Mouse (Mus musculus) c-Kit-positive CD71-positive TER-119-positive erythroid progenitor cells, embryonic 14.5 days (primary cell): ENCODE results near the gene Vsx2.
A peak's percentile ranks its signal among the peaks of the same experiment; 100 is the strongest.

Experiments
- DNase-seq: peaks from one replicate; pipeline ENCODE4 v3.0.0-alpha.2; 2013; ENCODE audit warnings: low spot score

The Vsx2 gene

DNA sequence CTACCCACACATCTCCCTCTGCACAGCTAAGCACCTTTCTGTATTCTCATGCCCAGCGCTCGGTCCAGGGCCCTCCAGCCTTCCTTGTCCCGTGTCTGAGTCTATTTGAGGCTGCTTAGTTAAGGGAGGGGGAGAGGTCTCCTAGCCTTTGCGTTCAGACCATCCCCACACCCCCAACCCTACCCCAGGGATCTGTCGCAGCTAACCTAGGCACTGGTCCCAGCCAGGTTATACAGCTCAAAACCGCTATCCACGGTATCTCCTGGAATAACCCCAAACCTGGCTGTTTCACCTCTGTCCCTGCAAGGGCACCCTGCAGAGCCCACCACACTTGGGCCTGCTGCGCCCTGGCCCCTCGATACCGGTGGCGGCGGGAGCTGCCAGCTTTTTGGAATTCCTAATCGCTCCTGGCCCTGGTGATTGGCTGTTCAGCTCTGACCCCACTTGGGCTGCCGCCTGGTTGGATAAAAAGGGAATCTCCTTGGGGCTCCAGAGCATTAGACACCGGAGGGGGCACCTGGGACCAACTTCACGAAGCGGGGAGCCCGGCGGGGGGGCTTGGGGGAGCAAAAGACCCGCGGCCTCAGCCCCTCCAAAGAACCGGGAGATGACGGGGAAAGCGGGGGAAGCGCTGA, at the start of gene Vsx2:
Gene Vsx2 (plus strand): TSS at position 427 of the 635 bp plus-strand sequence.
- no peak for DNase-seq

DNA sequence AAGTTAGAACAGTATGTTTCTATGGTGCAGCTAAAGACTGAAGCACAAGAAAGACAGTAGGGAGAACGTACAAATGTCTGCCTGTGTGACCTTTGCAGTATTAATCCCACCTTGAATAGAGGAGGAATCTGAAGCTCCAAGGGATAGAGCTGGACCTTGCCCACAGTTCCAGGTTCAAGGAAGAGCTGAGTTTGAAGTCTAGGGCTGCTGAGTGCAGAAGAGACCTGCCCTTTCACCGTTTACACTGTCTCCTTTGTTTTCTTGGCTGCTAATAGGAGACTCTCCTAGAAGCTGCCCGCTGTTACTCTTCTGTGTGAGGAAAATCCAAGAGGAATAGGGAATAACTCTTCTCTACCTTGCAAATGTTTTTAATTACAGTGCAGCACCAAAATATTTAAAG, 45.8 kb upstream of the Vsx2 start:
- no peak for DNase-seq

DNA sequence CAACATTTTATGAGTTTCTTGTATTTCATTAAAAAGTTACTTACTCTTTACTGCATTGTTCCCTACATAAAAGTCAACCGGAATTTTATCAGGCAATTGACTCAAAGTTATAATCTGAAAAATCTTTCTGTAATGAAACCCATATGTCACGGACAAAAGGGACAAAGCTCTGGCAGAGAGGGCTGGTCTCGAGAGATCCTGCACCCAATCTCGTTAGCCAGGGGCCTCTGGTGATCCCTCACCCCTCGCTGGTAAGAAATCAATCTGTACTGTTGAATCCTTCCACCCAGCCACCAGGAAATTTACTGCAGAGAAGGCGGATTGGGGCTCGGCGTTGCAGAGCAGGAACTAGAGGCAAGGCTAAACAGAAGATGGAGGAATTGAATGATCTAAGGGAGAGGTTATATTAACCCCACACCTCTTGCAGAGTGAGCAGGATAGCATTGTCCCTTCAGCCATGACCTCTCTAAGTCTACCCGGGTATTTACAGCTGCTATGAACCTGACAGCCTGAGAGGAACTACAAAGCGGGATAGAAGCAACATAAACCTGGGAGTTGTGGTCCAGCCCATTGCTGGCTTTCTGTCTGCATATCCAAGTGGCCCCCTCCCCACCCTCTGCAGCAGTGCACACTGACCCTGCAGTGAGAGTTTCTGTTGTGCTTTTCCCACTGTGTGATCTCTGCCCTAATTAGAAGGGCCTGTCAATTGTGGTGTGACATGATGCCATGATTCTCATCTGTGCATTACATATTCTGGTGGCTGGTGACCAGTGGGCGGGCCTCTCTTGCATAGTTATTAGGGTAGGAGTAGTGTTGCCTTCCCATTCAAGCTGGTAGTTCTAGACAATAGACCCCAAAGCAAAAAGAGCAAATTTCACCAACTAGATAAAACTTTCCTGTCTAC, 45.2 kb upstream of the Vsx2 start:
- DNase-seq = no peak

DNA sequence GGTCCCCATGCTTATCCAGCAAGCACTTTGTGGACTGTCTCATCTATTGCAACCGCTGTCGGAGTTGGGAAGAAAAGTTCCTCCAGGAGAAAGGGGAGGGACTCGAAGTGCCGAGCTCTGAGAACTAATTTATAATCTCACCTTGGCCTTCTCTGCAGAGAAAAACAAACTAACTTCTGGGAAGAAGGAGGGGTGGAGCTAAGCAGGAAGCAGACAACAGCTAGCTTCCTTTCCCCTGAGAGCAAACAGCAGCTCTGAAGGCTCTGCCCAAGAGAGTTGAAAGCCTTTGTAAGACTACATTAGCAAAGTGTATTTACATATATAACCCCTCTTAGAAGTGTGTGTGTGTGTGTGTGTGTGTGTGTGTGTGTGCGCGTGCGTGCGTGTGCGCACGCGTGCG, 44.1 kb upstream of the Vsx2 start:
- no peak for DNase-seq

DNA sequence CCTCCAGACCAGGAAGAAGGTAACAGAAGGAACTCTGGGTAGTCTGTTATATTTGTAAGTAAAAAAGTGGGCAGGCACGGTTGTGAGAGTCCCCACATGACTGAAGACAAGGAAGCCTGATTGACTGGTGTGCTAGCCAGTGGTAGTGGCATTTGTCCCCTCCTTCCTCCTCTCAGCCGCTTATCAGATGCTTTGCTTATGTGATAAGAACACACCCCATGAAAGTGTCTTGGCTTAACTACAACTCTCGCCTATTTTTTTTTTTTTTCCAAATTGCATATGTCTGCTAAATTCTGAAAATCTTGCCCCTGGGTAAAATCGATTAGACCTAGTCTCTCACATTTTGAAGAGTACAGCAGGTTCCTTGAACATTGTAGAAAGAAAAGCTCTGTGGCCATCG, 39.1 kb upstream of the Vsx2 start:
- DNase-seq = no peak

DNA sequence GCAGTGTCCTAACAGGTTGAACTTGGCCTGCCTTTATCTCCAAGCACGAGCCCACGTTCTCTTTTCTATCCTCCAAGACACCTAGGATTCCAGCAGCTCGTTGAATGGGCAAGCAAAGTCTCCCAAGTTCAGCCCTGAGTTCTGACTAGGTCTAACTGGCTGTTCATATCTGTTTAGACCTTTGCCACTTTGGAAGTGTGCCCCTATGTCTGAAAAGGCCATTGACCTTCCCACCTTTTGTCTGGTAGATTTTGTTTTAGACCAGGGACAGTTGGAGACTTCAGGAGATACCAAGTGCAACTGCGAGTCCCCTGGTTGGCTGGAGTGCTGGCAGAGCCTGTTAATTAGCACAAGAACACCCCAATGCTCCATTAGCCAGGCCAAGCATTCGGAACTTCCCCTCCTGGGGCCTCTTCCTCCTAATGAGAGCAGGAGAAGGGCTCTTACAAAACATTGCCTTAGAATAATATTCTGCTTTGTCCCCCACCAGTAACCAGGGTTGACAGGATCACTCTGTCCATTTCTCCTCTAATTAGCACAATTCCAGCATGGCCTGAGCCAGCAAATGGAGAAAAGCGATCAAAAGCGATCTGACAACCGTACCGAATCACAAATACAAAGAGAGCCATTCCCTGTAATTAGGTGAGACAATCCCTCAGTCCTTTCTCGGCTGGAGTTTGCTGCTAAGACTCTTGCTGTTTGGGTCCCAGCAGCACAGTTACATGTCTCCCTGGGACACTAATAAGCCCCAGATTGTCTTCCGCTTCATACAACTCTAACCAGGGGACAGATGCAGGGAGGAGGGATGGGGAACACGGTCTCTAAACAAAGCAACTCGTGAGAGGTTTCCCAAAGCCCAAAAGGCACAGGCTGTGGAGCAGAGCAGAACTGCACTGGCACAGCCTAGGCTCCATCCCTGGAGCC, 37.4 kb upstream of the Vsx2 start:
- DNase-seq = no peak

DNA sequence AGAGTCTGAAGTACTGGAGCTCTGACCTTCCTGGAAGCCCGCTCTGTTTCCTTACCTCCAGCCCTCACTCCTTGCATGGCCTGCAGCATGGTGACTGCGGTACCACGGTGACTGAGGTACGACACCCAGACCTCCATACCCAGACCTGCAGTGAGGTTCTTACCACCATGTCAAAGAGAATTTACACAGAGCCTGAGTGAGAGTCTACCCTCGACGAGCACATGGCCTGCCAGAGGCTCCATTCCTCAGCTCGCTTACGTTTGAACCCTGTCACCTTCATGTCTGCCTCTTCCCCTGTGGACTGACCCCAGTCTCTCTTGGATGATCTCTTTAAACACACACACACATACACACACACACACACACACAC, 36.7 kb upstream of the Vsx2 start:
- no peak for DNase-seq

DNA sequence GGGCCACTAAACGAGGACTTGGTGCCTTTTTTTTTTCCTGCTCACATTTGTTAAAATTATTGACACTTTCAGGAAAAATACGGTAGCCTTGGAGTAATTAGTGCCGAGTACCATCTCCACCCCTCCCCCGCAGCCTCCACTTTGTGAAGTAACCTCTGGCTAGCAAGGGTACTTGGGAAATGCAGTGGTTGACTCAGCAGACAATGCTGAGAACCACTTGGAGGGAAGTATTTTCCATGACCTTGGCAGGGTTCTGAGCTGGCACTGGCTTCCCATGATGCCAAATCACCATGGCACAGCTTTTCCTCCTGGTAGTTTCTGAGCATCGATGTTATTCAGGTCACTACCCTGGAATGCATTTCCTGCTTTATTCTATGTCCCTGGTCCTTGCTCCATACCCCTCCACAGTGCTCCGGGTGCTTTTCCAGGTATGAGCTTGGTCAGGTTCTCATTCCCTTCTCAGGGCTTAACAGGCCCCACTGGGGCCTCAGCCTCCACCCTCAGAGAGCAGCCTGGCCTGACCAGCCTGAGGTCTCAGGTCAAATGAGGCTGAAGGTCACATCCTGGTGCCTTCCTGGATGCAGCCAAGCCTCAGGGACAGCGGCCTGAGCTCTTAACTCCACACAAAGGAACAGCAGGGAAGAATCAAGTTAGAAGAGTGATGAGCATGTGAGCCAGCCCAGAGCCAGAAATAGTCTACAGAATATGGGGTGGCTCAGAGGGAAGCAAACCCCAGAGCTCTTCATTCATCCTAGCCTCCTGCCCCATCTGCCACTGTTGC, 35.7 kb upstream of the Vsx2 start:
- DNase-seq = no peak

DNA sequence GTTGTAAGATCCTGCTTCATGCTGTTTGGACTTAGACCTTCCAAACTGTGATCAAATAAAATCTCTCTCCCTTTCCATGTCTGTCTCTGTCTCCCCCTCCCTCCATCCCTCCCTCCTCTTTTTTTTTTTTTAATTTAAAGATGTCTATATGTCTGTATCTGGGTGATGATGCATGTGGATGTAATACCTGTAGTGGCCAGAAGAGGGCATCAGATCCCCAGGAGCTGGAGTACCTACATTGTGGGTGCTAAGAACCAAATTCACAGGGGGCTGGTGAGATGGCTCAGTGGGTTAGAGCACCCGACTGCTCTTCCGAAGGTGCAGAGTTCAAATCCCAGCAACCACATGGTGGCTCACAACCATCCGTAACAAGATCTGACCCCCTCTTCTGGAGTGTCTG, 30.0 kb upstream of the Vsx2 start:
- DNase-seq = peak; percentile 47

DNA sequence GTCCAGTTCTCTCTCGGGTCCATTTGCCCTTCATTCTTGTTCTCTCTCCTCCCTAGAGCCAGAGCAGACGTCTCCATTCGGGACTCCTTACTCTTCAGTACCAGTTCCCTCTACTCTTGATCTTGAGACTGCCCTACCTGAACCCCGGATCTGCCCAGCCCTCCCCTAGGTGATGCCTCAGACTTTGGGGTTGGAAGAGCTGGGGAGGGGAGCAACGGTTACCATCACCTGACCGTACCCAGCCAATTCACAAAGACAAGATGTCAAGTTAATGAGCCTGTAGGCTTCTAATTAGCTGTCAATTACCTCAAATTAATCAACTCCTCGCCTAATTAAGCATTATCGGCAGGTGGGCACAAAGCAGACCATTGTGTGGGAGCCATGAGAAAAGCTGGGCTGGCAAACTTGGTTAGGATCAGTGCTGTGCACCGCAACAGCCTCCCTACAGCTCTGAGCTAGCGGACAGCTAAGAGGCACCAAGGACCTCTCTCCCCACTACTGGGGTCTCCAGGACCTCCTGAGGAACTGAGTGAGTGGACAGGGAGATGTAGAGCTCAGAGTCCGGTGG, 28.1 kb upstream of the Vsx2 start:
- no peak for DNase-seq

DNA sequence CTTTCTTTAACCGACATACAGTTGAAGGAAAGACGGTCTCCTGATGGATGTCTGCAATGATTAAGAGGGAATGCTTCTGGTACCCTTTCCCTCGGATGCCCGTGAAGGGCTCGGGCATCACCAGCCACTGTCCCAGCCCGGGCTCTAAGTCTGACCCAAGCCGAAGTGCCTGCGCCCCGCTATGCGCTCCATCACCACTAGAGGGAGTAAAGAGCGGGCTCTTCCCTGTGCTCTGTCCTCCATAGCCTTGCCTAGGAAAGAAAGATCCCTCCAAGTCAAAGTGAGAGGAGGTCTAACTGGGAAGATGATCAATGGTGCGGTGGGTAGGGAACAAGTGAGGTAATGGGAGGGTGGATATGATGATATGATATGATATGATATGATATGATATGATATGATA, 23.5 kb upstream of the Vsx2 start:
- peak; percentile 56 for DNase-seq

DNA sequence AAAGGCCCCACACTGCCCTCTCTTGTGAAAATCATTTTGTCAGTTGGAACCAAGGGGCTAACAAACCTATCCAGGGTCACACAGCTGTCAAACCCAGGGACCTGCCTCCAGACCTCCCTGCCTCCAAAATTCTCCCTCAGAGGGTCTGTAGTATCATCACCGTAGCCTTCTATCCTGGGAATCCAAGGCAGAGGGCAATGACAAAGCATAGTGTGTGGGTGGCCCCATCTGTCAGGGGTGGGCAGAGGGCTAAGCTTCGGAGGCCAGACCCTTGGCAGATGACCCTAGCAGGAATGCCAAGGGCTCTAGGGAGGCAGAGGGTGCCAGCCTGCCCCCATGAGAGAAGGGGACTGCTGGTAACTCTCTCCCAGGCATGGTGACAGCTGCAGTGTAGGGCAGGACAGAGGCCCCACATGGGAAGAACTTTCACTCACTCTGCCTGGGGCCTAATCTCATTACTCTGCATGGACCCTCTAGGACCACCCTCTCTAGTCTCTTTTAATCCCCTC, 22.9 kb upstream of the Vsx2 start:
- no peak for DNase-seq

DNA sequence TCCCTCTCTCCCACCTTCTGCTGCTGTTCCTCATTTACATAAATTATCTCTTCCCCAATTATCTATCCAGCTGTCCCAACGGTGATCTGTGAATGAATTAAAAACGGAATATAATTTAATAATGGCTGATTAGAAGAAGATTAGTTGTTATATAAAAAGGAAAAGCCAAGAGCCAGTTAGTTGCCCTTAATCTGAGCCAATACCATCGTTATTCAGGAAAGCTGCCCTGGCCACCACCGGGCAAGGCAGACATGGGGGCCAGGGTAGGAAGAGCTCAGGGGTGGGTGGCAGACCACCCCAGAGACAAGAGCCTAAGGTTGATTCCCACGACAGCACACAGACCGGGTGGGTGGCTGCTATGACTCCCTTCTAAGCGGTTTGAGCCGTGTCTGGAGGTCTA, 21.3 kb upstream of the Vsx2 start:
- DNase-seq = no peak

DNA sequence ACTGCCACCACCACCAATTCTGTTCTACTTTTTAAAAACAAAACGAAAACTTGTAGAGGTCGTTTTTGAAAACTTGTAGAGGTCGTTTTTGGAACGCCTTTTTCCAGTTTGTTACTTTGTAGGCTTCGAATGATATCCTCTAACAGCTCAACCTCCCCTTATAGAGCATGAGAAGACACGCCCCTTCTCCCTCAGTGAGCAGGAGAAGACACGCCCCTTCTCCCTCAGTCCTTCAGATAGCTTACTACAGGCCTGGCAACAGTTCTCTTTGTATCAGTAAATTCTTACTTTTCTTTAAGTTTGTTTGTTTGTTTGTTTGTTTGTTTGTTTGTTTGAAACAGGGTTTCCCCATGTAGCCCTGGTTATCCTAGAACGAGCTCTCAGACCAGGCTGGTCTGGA, 14.3 kb upstream of the Vsx2 start:
- no peak for DNase-seq

DNA sequence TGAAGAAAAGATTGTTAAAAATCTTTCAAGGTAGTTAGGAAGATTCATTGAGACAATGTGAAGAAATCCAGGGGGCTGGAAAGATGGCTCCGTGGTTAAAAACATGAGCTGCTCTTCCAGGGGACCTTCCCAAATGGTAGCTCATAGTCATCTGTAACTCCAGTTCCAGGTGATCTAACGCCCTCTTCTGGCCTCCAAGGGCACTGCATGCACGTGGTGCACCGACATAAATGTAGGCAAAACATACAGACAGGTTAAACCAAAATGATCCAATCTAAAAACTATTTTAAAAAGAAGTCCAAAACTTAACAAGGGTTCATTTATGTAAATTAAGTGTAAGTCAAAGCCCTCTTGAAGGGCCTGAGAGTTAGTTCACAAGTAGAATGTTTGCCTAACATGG, 7.0 kb upstream of the Vsx2 start:
- DNase-seq = no peak

DNA sequence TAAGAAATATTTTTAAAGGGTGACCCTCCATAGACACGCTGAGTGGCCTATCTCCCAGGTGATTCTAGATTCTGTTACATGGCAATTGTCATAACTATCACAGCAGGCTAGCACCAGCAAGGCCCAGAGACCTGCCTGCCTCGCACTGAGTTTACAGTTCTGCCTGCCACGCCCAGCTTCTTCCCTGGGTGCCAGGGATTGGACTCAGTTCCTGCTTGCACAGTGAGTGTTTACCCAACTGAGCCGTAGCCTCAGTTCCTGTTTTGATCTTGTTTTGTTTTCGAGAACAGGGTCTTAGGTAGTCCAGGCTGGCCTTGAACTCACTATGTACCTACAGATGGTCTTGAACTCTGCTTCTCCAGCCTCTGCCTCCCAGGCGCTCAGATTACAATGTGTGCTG, 2.0 kb upstream of the Vsx2 start:
- DNase-seq = no peak

DNA sequence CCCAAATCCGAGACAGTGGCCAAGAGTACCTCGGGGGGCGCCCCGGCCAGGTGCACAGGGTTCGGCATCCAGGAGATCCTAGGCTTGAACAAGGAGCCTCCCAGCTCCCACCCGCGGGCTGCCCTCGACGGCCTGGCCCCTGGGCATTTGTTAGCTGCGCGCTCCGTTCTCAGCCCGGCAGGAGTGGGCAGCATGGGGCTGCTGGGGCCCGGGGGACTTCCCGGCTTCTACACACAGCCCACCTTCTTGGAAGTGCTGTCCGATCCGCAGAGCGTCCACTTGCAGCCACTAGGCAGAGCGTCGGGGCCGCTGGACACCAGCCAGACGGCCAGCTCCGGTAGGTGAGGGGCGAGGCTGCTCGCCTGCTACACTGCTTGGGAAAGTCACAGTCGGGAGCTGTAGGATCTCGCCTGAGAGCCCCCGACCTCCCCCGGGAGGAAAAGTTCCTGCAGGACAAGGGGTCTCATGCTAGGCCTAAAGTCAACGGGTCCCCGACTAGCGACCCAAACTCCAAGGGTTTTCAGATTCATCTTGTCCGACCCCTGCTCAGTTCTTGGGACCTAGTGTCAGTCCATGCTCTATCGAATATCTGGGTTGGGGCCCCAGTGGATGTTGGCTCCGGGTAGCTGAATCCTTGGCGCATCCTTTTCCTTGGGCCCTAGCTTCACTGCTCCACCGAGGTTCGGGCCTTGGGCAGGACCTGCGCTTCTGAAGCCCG, 573 bp downstream of the Vsx2 start:
- no peak for DNase-seq

DNA sequence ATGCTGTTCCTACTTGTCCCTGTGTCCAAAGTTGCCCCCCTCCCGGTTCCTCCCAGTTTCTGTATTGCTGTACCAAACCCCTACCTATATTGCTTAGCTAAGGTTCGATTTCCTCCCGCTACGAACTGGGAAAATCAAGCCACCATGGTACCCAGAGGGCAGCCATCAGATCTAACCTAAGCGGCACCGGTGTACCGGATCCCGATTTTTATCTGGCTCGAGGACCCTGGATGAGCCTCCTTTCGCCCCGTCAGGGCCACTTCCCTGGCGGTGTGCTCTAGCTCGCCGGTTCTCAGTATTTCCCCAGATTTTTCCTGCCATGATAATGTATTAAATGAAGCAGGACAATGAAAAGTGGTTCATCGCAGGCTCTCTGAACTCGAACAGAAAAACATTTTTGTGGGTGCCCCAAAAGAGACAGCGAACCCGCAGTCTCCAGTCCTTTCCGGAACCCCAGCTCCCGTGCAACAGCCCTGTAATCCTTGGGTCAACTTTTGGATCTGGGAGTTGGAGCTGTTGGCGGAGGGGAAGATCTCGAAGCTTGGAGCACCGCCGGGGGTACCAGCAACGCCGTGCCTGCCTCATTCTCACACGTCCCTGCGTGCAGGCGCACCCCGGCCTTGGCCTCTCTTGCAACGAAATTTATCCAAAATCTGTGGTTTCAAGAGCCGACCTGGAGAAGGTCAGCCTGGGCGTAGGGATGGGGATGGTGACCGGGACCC, 1.3 kb downstream of the Vsx2 start:
- no peak for DNase-seq

DNA sequence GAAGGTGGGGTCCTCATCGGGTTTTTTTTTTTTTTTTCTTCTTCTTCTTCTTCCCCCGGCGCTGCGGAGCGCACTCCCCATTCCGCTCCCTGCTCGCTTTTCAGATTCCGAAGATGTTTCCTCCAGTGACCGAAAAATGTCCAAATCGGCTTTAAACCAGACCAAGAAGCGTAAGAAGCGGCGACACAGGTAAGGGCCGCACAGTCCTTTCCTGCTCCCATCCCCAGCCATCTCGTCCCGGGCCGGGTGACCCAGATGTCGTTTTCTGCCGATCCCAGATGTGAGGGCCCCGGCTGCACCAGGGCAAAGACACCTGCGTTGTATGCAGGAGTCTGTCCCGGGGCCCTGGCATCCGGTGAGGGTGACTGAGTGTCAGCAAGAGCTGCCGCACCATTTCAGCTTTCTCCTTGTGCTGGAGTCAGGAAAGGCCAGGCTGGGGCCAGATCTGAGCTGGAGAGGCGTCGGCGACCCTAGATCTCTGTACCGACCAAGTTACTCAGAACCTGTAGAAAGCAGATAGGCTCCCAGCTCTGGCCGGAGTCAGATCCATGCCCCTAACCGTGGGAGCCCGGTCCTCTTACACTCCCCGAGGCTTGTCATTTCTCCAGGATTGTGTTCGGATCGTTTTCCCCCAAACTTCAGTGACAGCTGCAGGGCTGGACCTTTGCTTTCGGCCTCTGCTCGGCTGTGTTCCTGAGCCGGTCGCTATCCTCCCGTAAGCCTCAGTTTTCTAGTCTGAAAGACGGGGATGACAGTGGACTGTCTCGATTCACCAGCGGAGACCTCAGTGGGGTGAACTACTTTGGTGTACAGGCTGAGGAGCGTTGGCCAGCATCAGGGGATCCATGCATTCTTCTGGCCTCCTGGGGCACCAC, 2.1 kb downstream of the Vsx2 start:
- DNase-seq = no peak
